Mouse (Mus musculus) ES-E14 (cell line): ENCODE measurements around the gene Tns1.

Experiments
- CHD2 ChIP-seq: IDR thresholded peaks from 2 replicates; pipeline ENCODE4 v1.6.1; 2014; ENCODE audit warnings: mild to moderate bottlenecking, low read depth, low read length, inconsistent platforms
- HCFC1 ChIP-seq: IDR thresholded peaks from 2 replicates; pipeline ENCODE4 v1.6.1; 2012; ENCODE audit warnings: low read length, inconsistent platforms, borderline replicate concordance; ENCODE audit not compliant: insufficient read depth
- MAFK ChIP-seq: IDR thresholded peaks from 2 replicates; pipeline ENCODE4 v1.6.1; 2014; ENCODE audit warnings: mild to moderate bottlenecking, low read depth, low read length, inconsistent platforms; ENCODE audit not compliant: insufficient read depth
- ZC3H11A ChIP-seq: IDR thresholded peaks from 2 replicates; pipeline ENCODE4 v1.6.1; 2012; ENCODE audit warnings: low read depth, mild to moderate bottlenecking, inconsistent platforms, low read length, borderline replicate concordance
- ZNF384 ChIP-seq: IDR thresholded peaks from 2 replicates; pipeline ENCODE4 v1.6.1; 2012; ENCODE audit warnings: low read depth, low read length, inconsistent platforms

DNA sequence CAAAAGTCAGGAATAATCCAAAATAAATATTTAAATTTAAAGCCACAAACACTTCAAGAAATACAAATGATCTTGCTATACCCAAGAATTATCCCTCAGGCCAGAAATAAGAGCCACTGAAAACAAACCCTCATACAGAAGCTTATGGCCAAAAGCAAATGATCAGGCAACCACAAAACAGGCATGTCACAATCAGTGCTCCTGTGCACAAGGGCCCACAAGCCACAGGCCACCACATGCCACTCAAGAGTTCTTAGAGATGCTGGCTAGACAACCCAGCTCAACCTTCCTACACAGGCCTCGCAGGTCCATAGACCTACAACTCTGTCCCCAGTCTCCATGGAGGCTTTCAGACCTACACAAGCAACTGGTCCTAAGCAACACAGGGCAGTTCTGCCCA lies 167.9 kb downstream of the Tns1 start:
- TF ChIP-seq ZNF384 (no peak), HCFC1 (no peak), CHD2 (no peak), ZC3H11A (no peak), MAFK (no peak)
